Mouse (Mus musculus): Measurements from ENCODE around the gene 4930562C15Rik. TPM values are rescaled to one million over a fixed set of nuclear protein-coding genes. Genes with fewer than 3 reads are reported as not detected.

Gene 4930562C15Rik
- polyA plus RNA-seq, 1 experiment from 2014 or later = 0.53 TPM

DNA sequence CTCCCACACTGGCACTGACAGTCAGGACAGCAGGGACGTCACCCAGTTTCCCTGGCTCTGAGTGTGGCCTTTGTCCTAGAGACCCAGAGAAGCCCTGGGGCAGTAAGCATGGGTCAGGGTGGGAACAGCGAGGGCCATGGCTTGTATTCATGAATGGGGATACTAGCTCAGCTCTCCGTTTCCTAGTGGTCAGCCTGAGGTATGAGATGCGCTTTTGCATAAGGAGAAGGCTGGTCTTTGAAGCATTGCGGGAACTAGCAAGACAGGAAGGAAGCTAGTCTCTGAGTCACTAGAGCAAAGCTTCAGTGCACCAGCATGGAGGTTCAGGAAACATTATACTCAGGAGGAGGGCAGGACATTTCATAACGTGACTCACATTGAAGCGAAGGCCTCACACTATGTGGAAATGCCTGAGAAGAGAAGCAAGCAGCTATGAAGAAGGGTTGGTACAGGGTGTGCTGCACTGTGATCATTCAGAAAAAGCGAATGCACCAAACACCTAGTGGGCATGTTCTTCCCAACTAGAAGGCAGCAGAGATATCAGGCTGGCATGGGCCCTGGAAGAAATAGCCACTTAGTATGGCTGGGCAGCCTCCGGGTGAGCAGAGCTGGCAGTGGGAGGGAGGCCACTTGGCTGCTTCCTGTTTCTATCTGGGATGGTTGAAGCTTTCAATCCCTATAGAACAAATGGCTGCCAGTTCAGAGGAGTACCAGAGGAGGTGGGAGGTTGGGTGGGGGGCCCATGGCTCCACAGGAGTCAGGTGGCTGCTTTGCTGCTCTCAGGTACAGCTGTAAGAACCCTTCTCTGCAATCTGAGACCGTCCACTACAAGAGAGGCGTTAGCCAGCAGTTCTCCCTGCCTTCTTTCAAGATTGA lies 77.9 kb downstream of the 4930562C15Rik start:
- H3K4me2 ChIP-seq (replicated peaks) = no peak overlapping the region
- ATAC-seq (ENCODE audit: low FRiP score) = 0 out of 2 replicates have a peak, but pooled peaks have one; percentile 3
- no peaks in the 10 kb centered on the region for H3K9me3 ChIP-seq (replicated peaks)
- H3K4me1 ChIP-seq = peaks cover 6% of the 10 kb centered on the region; the same call in 1 of the 2 replicates
- WGBS = 77% methylated on average over 11 of the region's 11 CpGs
- no peaks in the 10 kb centered on the region for H3K27me3 ChIP-seq
- H3K36me3 ChIP-seq = peaks cover 65% of the 10 kb centered on the region
- H3K27ac ChIP-seq = no peak overlapping the region
- no peak overlapping the region for H3K9ac ChIP-seq
- no peak overlapping the region for H3K4me3 ChIP-seq

DNA sequence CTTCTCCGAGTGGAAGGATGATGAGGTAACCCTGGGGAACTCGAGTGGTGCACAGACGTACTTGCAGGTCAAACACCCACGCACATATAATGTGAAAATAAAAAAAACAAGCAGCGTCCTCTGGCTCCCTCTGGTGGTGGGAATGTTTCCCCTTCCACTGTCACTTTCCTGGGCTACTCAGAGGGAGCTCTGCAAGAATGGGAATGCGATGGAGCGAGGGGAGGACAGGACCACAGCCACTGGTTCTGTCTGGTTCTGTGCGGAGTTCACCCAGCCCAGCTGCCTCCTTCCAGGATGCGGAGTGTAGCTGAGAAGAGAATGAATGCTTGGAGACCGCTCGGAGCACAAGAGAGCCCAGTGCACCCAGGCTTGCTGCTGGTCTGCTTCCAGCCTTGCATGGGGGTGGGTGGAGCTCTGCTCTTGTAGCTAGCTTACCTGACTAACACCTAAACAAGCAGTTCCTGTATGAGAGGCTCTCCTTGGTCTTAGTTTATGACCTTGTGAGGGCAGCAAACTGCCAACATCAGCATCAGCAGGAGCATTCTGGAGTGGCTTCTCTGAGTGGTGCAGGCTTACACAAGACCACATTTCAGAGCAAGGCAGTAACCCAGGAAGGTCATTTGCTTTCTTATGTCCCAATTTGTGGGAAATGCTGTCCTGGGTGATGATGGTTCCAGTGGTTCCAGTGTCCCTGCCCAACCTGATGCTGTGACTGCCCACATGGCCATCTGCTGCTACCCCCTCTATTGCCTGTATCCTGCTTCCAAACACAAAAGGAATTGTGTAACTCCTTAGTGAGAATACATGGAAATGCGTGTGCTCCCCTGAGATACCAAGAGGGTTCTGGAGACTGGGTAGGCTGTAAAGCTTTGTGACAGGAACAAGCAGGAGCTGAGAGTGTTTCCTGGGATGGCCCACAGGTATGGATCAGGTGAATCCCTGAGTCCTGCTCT lies 78.8 kb downstream of the 4930562C15Rik start:
- H3K27ac ChIP-seq = no peak overlapping the region
- peak; percentile 51; the same call in 1 of the 2 replicates for ATAC-seq (ENCODE audit: low FRiP score)

DNA sequence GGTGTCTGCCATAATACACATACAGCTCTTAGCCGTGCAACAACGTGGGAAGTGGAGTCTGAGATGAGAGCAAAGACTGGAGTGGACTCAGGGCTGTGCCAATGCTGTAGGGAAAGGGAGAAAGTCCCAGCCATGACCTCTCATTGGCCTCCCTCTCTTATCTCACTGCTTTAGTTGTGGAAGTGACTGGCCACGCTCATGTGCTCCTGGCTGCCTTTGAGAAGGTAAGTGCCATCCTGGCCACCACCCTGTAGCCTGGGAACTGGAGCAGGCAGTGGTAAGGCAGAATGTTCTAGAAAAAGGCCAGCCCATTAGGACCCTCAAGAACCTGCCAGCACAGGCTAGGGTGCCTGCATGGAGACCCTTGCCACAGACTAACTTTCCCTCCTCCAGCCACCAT lies 80.7 kb downstream of the 4930562C15Rik start:
- H3K36me3 ChIP-seq = peaks cover 62% of the 10 kb centered on the region
- no peaks in the 10 kb centered on the region for H3K9me3 ChIP-seq (replicated peaks)
- H3K4me3 ChIP-seq = no peak overlapping the region
- no peaks in the 10 kb centered on the region for H3K27me3 ChIP-seq
- no peak for ATAC-seq (ENCODE audit: low FRiP score)
- no peak overlapping the region for H3K4me2 ChIP-seq (replicated peaks)
- peaks cover 6% of the 10 kb centered on the region; the same call in 1 of the 2 replicates for H3K4me1 ChIP-seq
- WGBS = 92% methylated on average over 3 of the region's 3 CpGs
- H3K9ac ChIP-seq = no peak overlapping the region
- H3K27ac ChIP-seq = no peak overlapping the region

More for the DNA sequence above, 78.8 kb downstream of the 4930562C15Rik start:
- 37% methylated on average over 12 of the region's 12 CpGs for WGBS
- Histone ChIP-seq H3K9me3 (replicated peaks) (no peaks in the 10 kb centered on the region), H3K27me3 (no peaks in the 10 kb centered on the region), H3K4me3 (no peak overlapping the region), H3K4me2 (replicated peaks) (no peak overlapping the region), H3K9ac (no peak overlapping the region), H3K36me3 (peaks cover 66% of the 10 kb centered on the region), H3K4me1 (peaks cover 6% of the 10 kb centered on the region; the same call in 1 of the 2 replicates)

- no peak for ATAC-seq (ENCODE audit: low FRiP score)
- Histone ChIP-seq H3K9me3 (replicated peaks) (no peaks in the 10 kb centered on the region), H3K4me2 (replicated peaks) (no peak overlapping the region), H3K27ac (no peak overlapping the region), H3K4me3 (no peak overlapping the region), H3K9ac (no peak overlapping the region), H3K27me3 (no peaks in the 10 kb centered on the region), H3K36me3 (peaks cover 56% of the 10 kb centered on the region), H3K4me1 (peaks cover 6% of the 10 kb centered on the region; the same call in 1 of the 2 replicates)
- 81% methylated on average over 2 of the region's 2 CpGs for WGBS
Measured at GRCm38 (mm10) chr16:4916608-4917007, 81.4 kb downstream of the 4930562C15Rik start.

Other genes starting within 250 kb of the 4930562C15Rik start
- 34.0 and 34.3 TPM in 2 replicates for gene Glis2, start 240.7 kb upstream of the 4930562C15Rik start, polyA plus RNA-seq (2016; fragmentation: Nextera tagmentation; extraction: Ambion mirVana)
- 112 and 119 TPM in 2 replicates for gene Pam16, start 210.4 kb upstream of the 4930562C15Rik start, polyA plus RNA-seq (2016; fragmentation: Nextera tagmentation; extraction: Ambion mirVana)
- gene Vasn, start 195.5 kb upstream of the 4930562C15Rik start, polyA plus RNA-seq (2016; fragmentation: Nextera tagmentation; extraction: Ambion mirVana) = 16.3 and 18.0 TPM in 2 replicates
- 56.2 and 56.9 TPM in 2 replicates for gene Dnaja3, start 195.4 kb upstream of the 4930562C15Rik start, polyA plus RNA-seq (2016; fragmentation: Nextera tagmentation; extraction: Ambion mirVana)
- gene Coro7, start 155.6 kb upstream of the 4930562C15Rik start, polyA plus RNA-seq (2016; fragmentation: Nextera tagmentation; extraction: Ambion mirVana) = 22.8 and 24.3 TPM in 2 replicates
- gene Nmral1, start 116.1 kb upstream of the 4930562C15Rik start, polyA plus RNA-seq (2016; fragmentation: Nextera tagmentation; extraction: Ambion mirVana) = 89.8 and 102 TPM in 2 replicates
- 81.5 and 86.2 TPM in 2 replicates for gene Hmox2, start 109.1 kb upstream of the 4930562C15Rik start, polyA plus RNA-seq (2016; fragmentation: Nextera tagmentation; extraction: Ambion mirVana)
- 95.6 and 99.1 TPM in 2 replicates for gene Cdip1, start 45.1 kb upstream of the 4930562C15Rik start, polyA plus RNA-seq (2016; fragmentation: Nextera tagmentation; extraction: Ambion mirVana)
- 38.8 and 40.6 TPM in 2 replicates for gene Ubald1, start 44.9 kb downstream of the 4930562C15Rik start, polyA plus RNA-seq (2016; fragmentation: Nextera tagmentation; extraction: Ambion mirVana)
- gene Mgrn1, start 50.8 kb downstream of the 4930562C15Rik start, polyA plus RNA-seq (2016; fragmentation: Nextera tagmentation; extraction: Ambion mirVana) = 91.1 and 94.0 TPM in 2 replicates
- gene Nudt16l1, start 103.3 kb downstream of the 4930562C15Rik start, polyA plus RNA-seq (2016; fragmentation: Nextera tagmentation; extraction: Ambion mirVana) = 121 and 134 TPM in 2 replicates
- gene Anks3, start 128.8 kb downstream of the 4930562C15Rik start, polyA plus RNA-seq (2016; fragmentation: Nextera tagmentation; extraction: Ambion mirVana) = 66.7 and 68.0 TPM in 2 replicates
- not detected in 2 replicates for gene Sept12, start 162.4 kb downstream of the 4930562C15Rik start, polyA plus RNA-seq (2016; fragmentation: Nextera tagmentation; extraction: Ambion mirVana)
- 3.1 and 5.0 TPM in 2 replicates for gene Smim22, start 171.9 kb downstream of the 4930562C15Rik start, polyA plus RNA-seq (2016; fragmentation: Nextera tagmentation; extraction: Ambion mirVana)
- gene Rogdi, start 178.1 kb downstream of the 4930562C15Rik start, polyA plus RNA-seq (2016; fragmentation: Nextera tagmentation; extraction: Ambion mirVana) = 98.6 and 101 TPM in 2 replicates
- gene Glyr1, start 214.4 kb downstream of the 4930562C15Rik start, polyA plus RNA-seq (2016; fragmentation: Nextera tagmentation; extraction: Ambion mirVana) = 216 and 238 TPM in 2 replicates
- gene Ubn1, start 214.6 kb downstream of the 4930562C15Rik start, polyA plus RNA-seq (2016; fragmentation: Nextera tagmentation; extraction: Ambion mirVana) = 25.0 and 25.4 TPM in 2 replicates

All from hindbrain, embryonic 12.5 days (tissue).